Mouse (Mus musculus) mature B cell (primary cell): Measurements from ENCODE around the gene Vmn2r101.

Source experiments
- in situ Hi-C: fragments of 300-500 bp; cut with MboI; formaldehyde crosslinking; loops from 2 replicates; pipeline ENCODE4 v1.14.3; 2019

Vmn2r101 gene

GRCm38 (mm10) chr17:19576927-19577326 lies at the start of gene Vmn2r101:
Gene Vmn2r101, plus strand, starts transcription at chr17:19577227.
- in situ Hi-C loops, result no loop called here

DNA sequence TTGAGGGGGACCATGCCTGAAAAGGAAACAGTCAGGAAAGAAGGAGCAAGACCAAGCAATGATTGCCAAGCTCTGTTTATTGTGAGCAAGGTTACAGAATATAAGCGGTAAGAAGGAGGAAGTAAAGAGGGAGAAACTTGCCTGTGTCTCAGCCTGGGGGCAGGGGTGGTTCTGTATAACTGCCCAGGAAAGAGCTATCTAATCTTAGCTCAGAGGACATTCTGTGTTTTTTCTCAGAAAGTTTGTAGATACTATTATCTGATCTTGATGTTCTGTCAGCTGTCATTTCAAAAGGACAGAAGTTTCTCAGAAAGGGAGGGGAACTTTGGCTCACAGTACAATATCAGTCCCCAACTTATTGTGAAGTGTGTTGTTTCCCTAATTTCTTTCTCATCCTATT lies 52.3 kb downstream of the Vmn2r101 start:
- in situ Hi-C loops, result no loop called here

DNA sequence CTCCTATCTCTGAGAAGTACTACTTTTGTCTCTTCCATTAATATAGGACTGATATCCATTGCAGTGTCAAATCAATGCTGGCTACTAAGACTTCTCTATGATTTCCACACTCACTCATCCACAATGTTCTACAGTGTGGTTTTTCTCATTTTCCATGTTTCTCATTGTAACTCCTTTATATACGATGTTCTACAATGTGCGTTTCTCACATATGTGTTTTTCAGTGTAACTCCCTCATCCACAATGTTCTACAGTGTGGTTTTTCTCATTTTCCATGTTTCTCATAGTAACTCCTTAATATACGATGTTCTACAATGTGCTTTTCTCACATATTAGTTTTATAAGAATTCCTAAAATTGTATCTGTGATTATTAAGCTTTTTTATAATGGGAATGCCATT lies 81.4 kb downstream of the Vmn2r101 start:
- in situ Hi-C loops, result no loop called here

DNA sequence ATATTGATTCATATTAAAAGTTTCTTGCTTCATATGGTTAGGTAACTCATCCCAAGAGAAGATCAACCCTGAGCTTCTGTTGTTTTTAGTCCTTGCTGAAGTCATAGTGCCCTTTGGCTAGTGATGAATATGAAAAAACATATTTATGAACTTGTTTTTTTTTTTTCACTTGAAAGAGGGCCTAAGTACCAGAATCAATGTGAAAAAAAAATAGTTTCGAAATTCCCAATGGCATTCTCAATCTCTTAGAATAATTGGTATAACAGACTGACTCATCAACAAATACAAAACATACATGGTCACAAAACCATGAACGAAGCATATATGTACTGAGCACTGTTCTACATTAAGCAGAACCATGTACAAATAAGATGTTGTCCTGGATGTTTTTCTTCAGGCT lies 83.0 kb downstream of the Vmn2r101 start, which contains the start of gene Vmn2r102:
TSS of gene Vmn2r102 (plus strand) at position 301 of the 400 bp plus-strand sequence.
- in situ Hi-C loops, result no loop called here
